Mouse (Mus musculus) myocyte (in vitro differentiated cells): ENCODE results near the gene Ankra2. TPM values are rescaled to one million over a fixed set of nuclear protein-coding genes. Genes with fewer than 3 reads are reported as not detected.
A peak's percentile ranks its signal among the peaks of the same experiment; 100 is the strongest.

Experiments used
- H3K27me3 ChIP-seq: one replicate; pipeline ENCODE4 v1.6.1; 2011; ENCODE audit not compliant: control insufficient read depth, insufficient read depth, insufficient read length
- H3K36me3 ChIP-seq: one replicate; pipeline ENCODE4 v1.6.1; 2011; ENCODE audit not compliant: control insufficient read depth, insufficient read depth
- H3K4me2 ChIP-seq: one replicate; pipeline ENCODE4 v1.6.1; 2011; ENCODE audit warnings: low read depth, control low read depth
- H3K4me3 ChIP-seq: one replicate; pipeline ENCODE4 v1.5.1; 2011; ENCODE audit warnings: mild to moderate bottlenecking, control low read depth, moderate library complexity
- H3K79me2 ChIP-seq: one replicate; pipeline ENCODE4 v1.6.1; 2011; ENCODE audit not compliant: control insufficient read depth, insufficient read depth
- H3ac ChIP-seq: one replicate; pipeline ENCODE4 v1.6.1; 2011; ENCODE audit not compliant: control insufficient read depth, insufficient read length
- CEBPB ChIP-seq: IDR thresholded peaks from 2 replicates; pipeline ENCODE4 v1.6.1; 2011; ENCODE audit warnings: mild to moderate bottlenecking, moderate library complexity; ENCODE audit not compliant: poor library complexity, insufficient read depth, severe bottlenecking
- E2F4 ChIP-seq: IDR thresholded peaks from one replicate; pipeline ENCODE4 v1.6.1; 2011; ENCODE audit warnings: mild to moderate bottlenecking, control low read depth, moderate library complexity; ENCODE audit not compliant: insufficient read depth
- MAX ChIP-seq: IDR thresholded peaks from one replicate; pipeline ENCODE4 v1.6.1; 2011; ENCODE audit warnings: low read depth, mild to moderate bottlenecking, control low read depth
- MYOD1 ChIP-seq, 3 experiments: IDR thresholded peaks; one replicate each; pipeline ENCODE4 v1.6.1; 2011; ENCODE audit warnings: control low read depth in 2 of 3, low read depth in 2 of 3, mild to moderate bottlenecking in 2 of 3, moderate library complexity in 1 of 3; ENCODE audit not compliant: insufficient read length in 2 of 3, control insufficient read depth in 1 of 3
- MYOG ChIP-seq, 3 experiments: IDR thresholded peaks; one replicate each; pipeline ENCODE4 v1.6.1; 2011; ENCODE audit warnings: control low read depth in 2 of 3, low read depth in 2 of 3, mild to moderate bottlenecking in 2 of 3; ENCODE audit not compliant: insufficient read length in 2 of 3, control insufficient read depth in 1 of 3, insufficient read depth in 1 of 3
- POLR2A ChIP-seq: IDR thresholded peaks from one replicate; pipeline ENCODE4 v1.6.1; 2011; ENCODE audit warnings: low read depth, mild to moderate bottlenecking, control low read depth, moderate library complexity; ENCODE audit not compliant: insufficient read length
- POLR2AphosphoS2 ChIP-seq: IDR thresholded peaks from one replicate; pipeline ENCODE4 v1.6.1; 2011; ENCODE audit warnings: low read depth, control low read depth; ENCODE audit not compliant: insufficient read length
- REST ChIP-seq: IDR thresholded peaks from one replicate; pipeline ENCODE4 v1.6.1; 2011; ENCODE audit warnings: mild to moderate bottlenecking, control low read depth, moderate library complexity; ENCODE audit not compliant: insufficient read depth, insufficient read length
- SRF ChIP-seq: IDR thresholded peaks from one replicate; pipeline ENCODE4 v1.6.1; 2011; ENCODE audit warnings: low read depth; ENCODE audit not compliant: control insufficient read depth, insufficient read length
- TCF12 ChIP-seq: IDR thresholded peaks from one replicate; pipeline ENCODE4 v1.6.1; 2011; ENCODE audit warnings: mild to moderate bottlenecking, control low read depth; ENCODE audit not compliant: poor library complexity, insufficient read depth, severe bottlenecking
- TCF3 ChIP-seq: IDR thresholded peaks from one replicate; pipeline ENCODE4 v1.6.1; 2011; ENCODE audit warnings: low read depth, control low read depth; ENCODE audit not compliant: insufficient read length
- USF1 ChIP-seq: IDR thresholded peaks from one replicate; pipeline ENCODE4 v1.6.1; 2011; ENCODE audit warnings: low read depth, mild to moderate bottlenecking, control low read depth, moderate library complexity
- polyA plus RNA-seq: library from polyadenylated mRNA; unstranded; fragments of >200 nt; fragmentation: generic; extraction: Trizol; gene quantifications from one replicate; pipeline ENCODE4 v1.2.1, GENCODE M21; 2012; ENCODE audit warnings: missing spikeins

Gene Ankra2
- polyA plus RNA-seq, 1 experiment = 9.0 TPM

DNA sequence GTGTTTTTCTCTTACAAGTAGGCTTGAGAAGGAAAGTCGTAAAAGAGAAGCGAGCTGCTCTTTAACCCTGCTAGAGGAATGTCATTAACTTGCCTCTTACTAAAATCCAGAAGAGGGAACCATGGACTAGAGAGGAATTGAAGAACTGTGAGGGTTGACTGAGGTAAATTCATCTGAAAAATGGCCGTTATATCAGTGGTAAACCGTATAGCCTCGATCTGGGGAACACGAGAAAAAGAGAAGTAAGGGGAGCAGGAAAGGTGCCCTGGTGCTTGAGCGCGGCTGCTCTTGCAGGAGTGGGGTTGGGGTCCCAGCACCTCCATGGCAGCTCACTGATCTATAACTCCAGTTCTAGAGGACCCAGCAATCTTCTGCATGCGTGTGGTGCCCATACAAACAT, 11.1 kb downstream of the Ankra2 start:
- H3K79me2 ChIP-seq = no peaks in the 10 kb centered on the region
- peaks cover 18% of the 10 kb centered on the region for H3K36me3 ChIP-seq
- no peaks in the 10 kb centered on the region for H3K27me3 ChIP-seq
- H3K4me2 ChIP-seq = no peak overlapping the region
- TF ChIP-seq E2F4 = no peak
- no peak for TF ChIP-seq POLR2AphosphoS2
- no peak for TF ChIP-seq MYOD1 (IDR thresholded peaks at IDR 0.05; ENCODE audit: control insufficient read depth in 1 of 3, insufficient read length in 2 of 3, low read depth in 2 of 3)
- TF ChIP-seq TCF12 = no peak
- no peak for TF ChIP-seq CEBPB
- TF ChIP-seq REST = no peak
- no peak for TF ChIP-seq POLR2A
- no peak for TF ChIP-seq MAX
- TF ChIP-seq MYOG (IDR thresholded peaks at IDR 0.05; ENCODE audit: control insufficient read depth in 1 of 3, insufficient read depth in 1 of 3, insufficient read length in 2 of 3, low read depth in 2 of 3) = no peak
- no peak for TF ChIP-seq USF1
- no peak for TF ChIP-seq TCF3
- no peak for TF ChIP-seq SRF
- no peak overlapping the region for H3K4me3 ChIP-seq
- H3ac ChIP-seq = no peak overlapping the region

DNA sequence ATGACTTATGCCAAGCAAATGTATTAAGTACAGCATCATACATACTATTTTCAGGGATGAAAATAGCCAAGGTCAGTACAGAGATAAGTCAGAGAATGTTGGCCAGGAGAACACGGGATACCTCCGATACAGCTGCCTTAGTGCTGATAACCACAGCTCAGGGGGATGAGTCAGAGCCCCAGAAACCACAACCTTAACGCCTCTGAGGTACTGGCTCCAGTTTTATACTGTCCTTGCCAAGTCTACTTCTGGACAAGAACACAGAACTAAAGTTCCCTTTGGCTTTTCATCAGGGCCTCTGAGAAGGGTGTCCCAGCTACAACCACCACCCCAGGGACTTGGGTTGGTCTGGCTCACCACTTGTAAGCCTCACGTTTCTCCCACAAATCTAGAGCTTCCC, 12.8 kb downstream of the Ankra2 start:
- Histone ChIP-seq H3ac (no peak overlapping the region), H3K4me3 (no peak overlapping the region), H3K4me2 (no peak overlapping the region), H3K27me3 (no peaks in the 10 kb centered on the region), H3K36me3 (peaks cover 18% of the 10 kb centered on the region), H3K79me2 (no peaks in the 10 kb centered on the region)
- TF ChIP-seq MYOG (IDR thresholded peaks at IDR 0.05; ENCODE audit: control insufficient read depth in 1 of 3, insufficient read depth in 1 of 3, insufficient read length in 2 of 3, low read depth in 2 of 3) (peak in 2 of 3 experiments; percentile 40 to 68), TCF3 (no peak)

DNA sequence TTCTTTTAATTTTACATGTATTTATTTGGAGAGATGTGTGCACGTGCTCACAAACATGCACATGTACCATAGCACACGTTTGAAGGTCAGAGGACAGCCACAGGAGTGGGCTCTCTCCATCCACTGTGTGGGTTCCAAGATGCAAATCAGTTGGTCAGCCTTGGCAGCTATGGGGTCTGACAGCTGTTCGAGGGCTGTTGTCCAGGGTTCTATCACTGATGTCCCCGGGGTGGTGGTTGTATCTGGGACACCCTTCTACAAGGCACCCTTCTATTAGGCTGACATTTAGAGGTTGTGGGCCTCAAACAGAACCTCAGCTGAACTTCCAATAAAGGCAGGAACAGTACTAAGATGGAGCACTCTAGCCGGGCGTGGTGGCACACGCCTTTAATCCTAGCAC, 13.4 kb downstream of the Ankra2 start:
- TF ChIP-seq USF1 (no peak), POLR2AphosphoS2 (no peak), CEBPB (no peak), MYOG (IDR thresholded peaks at IDR 0.05; ENCODE audit: control insufficient read depth in 1 of 3, insufficient read depth in 1 of 3, insufficient read length in 2 of 3, low read depth in 2 of 3) (peak in 1 of 3 experiments; percentile 73), MYOD1 (IDR thresholded peaks at IDR 0.05; ENCODE audit: control insufficient read depth in 1 of 3, insufficient read length in 2 of 3, low read depth in 2 of 3) (peak in 2 of 3 experiments; percentile 39 to 69), POLR2A (no peak), REST (no peak), TCF3 (no peak), SRF (no peak), E2F4 (no peak), TCF12 (no peak), MAX (no peak)

DNA sequence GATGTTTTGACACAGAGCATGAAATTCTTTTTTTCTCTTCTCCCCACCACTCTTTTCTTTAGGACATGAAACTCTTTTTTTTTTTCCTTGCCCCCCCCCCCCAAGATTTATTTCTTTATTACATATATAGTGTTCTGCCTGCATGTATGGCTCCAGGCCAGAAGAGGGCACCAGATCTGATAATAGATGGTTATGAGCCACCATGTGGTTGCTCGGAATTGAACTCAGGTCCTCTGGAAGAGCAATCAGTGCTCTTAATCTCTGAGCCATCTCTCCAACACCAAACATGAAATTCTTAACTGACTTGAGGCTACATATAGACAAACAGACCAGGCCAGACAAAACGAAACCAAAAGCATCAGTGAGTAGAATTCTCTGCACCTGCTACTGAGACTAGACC, 14.6 kb downstream of the Ankra2 start:
- TF ChIP-seq MAX (no peak), TCF3 (no peak), POLR2AphosphoS2 (no peak), E2F4 (no peak), MYOD1 (IDR thresholded peaks at IDR 0.05; ENCODE audit: control insufficient read depth in 1 of 3, insufficient read length in 2 of 3, low read depth in 2 of 3) (no peak), USF1 (no peak), POLR2A (no peak), MYOG (IDR thresholded peaks at IDR 0.05; ENCODE audit: control insufficient read depth in 1 of 3, insufficient read depth in 1 of 3, insufficient read length in 2 of 3, low read depth in 2 of 3) (no peak), REST (no peak), CEBPB (no peak), SRF (no peak), TCF12 (no peak)
- peaks cover 13% of the 10 kb centered on the region for H3K36me3 ChIP-seq
- H3ac ChIP-seq = no peak overlapping the region
- no peak overlapping the region for H3K4me3 ChIP-seq
- H3K4me2 ChIP-seq = no peak overlapping the region
- no peaks in the 10 kb centered on the region for H3K27me3 ChIP-seq
- no peaks in the 10 kb centered on the region for H3K79me2 ChIP-seq

More for the DNA sequence above, 13.4 kb downstream of the Ankra2 start:
- H3K79me2 ChIP-seq = no peaks in the 10 kb centered on the region
- peaks cover 18% of the 10 kb centered on the region for H3K36me3 ChIP-seq
- H3K4me3 ChIP-seq = no peak overlapping the region
- H3K27me3 ChIP-seq = no peaks in the 10 kb centered on the region
- H3K4me2 ChIP-seq = no peak overlapping the region
- no peak overlapping the region for H3ac ChIP-seq

DNA sequence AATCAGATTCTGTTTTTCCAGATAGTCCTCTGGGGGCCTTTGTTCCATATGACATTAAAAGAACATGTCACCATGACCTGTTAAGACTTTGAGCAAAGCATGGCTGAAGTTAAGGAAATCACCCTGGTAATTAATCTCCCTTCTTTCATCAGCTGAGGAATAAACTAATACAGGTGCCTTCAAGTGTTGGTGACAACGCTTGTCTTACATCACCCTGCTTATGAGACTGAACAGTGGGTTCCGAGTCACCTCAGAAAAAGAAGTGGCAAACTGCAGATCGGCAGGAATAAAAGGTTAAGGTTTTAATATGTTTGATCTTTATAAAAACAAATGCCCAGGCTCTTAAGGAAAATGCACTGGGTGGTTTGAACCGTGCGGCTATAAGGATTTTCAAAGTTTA, 16.8 kb downstream of the Ankra2 start, which contains the start of gene Gm21976:
Gm21976 (plus strand) TSS at position 202 of the 400 bp plus-strand sequence.
- Histone ChIP-seq H3K4me3 (no peak within 1 kb of the TSS), H3K36me3 (no peaks in the 10 kb centered on the region), H3K79me2 (no peaks in the 10 kb centered on the region), H3ac (no peak within 1 kb of the TSS), H3K4me2 (no peak within 1 kb of the TSS), H3K27me3 (no peaks in the 10 kb centered on the region)
- TF ChIP-seq MAX = no peak
